Mouse (Mus musculus): ENCODE data around the gene Gchfr.

The Gchfr gene

GRCm38 (mm10) chr2:119173991-119174651, 6.5 kb downstream of the Gchfr start, which contains the start of gene Gm14137:
Gm14137 (plus strand) TSS chr2:119174509.
- no peak for DNase-seq

- DNase-seq: no peak
Observed at GRCm38 (mm10) chr2:119174866-119175265, 7.3 kb downstream of the Gchfr start.

- DNase-seq: no peak
Observed at GRCm38 (mm10) chr2:119175614-119176013, 8.0 kb downstream of the Gchfr start.

- DNase-seq: no peak
Observed at GRCm38 (mm10) chr2:119176761-119177160, 9.2 kb downstream of the Gchfr start.

- DNase-seq: no peak
Observed at GRCm38 (mm10) chr2:119177384-119177939, 9.9 kb downstream of the Gchfr start.

- no peak for DNase-seq
Observed at GRCm38 (mm10) chr2:119182914-119183313, 15.3 kb downstream of the Gchfr start.

- peak; percentile 90 for DNase-seq
Observed at GRCm38 (mm10) chr2:119189029-119189710, 21.6 kb downstream of the Gchfr start.

GRCm38 (mm10) chr2:119190969-119191368, 23.4 kb downstream of the Gchfr start:
- DNase-seq: no peak

GRCm38 (mm10) chr2:119194140-119194539, 26.6 kb downstream of the Gchfr start:
- no peak for DNase-seq

- DNase-seq: no peak
Observed at GRCm38 (mm10) chr2:119196316-119197108, 28.9 kb downstream of the Gchfr start.

GRCm38 (mm10) chr2:119197493-119197892, 29.9 kb downstream of the Gchfr start:
- no peak for DNase-seq

- DNase-seq: no peak
Observed at GRCm38 (mm10) chr2:119198049-119198448, 30.5 kb downstream of the Gchfr start.

GRCm38 (mm10) chr2:119198934-119199333, 31.4 kb downstream of the Gchfr start:
- no peak for DNase-seq

GRCm38 (mm10) chr2:119202914-119203453, 35.4 kb downstream of the Gchfr start:
- peak; percentile 71 for DNase-seq

- peak; percentile 18 for DNase-seq
Observed at GRCm38 (mm10) chr2:119203871-119204460, 36.4 kb downstream of the Gchfr start.

GRCm38 (mm10) chr2:119207961-119208343, 40.4 kb downstream of the Gchfr start:
- DNase-seq: peak; percentile 26

GRCm38 (mm10) chr2:119208344-119209175, 41.0 kb downstream of the Gchfr start, which contains the start of the genes Zfyve19 and Dnajc17:
Zfyve19 (plus strand) TSS chr2:119208617.
Dnajc17 (minus strand) TSS chr2:119208795.
- peak; percentile 98 for DNase-seq

- DNase-seq: no peak
Observed at GRCm38 (mm10) chr2:119209176-119209507, 41.6 kb downstream of the Gchfr start.
